Mouse (Mus musculus): ENCODE measurements around the gene Hagh. TPM values are rescaled to one million over a fixed set of nuclear protein-coding genes. Genes with fewer than 3 reads are reported as not detected.

The Hagh gene
- total and polyA plus RNA-seq, 2 experiments: 855 to 900 TPM

DNA sequence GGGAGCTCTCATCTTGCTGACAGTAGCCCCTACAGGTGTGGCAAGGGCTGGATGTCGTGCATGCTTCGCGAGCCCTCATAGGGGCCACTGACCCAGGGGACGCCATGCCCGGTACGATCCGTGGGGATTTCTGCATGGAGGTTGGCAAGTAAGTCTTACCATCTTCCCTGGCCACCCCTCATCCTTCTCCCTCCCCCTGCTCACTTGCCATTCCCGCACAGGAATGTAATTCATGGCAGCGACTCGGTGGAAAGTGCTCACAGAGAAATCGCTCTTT lies 57.0 kb downstream of the Hagh start:
- DNase-seq (ENCODE audit: extremely low read depth, low read depth, low spot score): no peak
- TF ChIP-seq CTCF (IDR thresholded peaks at IDR 0.05; ENCODE audit: low read depth, low read length) (no peak), POLR2A (IDR thresholded peaks at IDR 0.05; ENCODE audit: extremely low read depth, insufficient read depth, low read length) (no peak)
- H3K4me3 ChIP-seq (ENCODE audit: insufficient read depth, low read depth, low read length): peak overlapping the region; percentile 74
- peaks cover 7% of the 10 kb centered on the region; the same call in 1 of the 2 replicates for H3K36me3 ChIP-seq (ENCODE audit: control insufficient read depth, insufficient read depth, low read length)
- peak overlapping the region; percentile 78 for H3K9ac ChIP-seq (ENCODE audit: low read depth, low read length)
- WGBS: 25% methylated on average over 11 of the region's 11 CpGs
- peak overlapping the region; percentile 49 for H3K27ac ChIP-seq (replicated peaks; ENCODE audit: insufficient read depth, low read depth, low read length)
- H3K27me3 ChIP-seq (ENCODE audit: control insufficient read depth, insufficient read depth, low read length): no peaks in the 10 kb centered on the region
- H3K79me2 ChIP-seq (ENCODE audit: control insufficient read depth, insufficient read depth, low read length): peaks cover 14% of the 10 kb centered on the region; the same call in 1 of the 2 replicates
- H3K4me1 ChIP-seq (ENCODE audit: control insufficient read depth, insufficient read depth, low read length): peaks cover 20% of the 10 kb centered on the region

DNA sequence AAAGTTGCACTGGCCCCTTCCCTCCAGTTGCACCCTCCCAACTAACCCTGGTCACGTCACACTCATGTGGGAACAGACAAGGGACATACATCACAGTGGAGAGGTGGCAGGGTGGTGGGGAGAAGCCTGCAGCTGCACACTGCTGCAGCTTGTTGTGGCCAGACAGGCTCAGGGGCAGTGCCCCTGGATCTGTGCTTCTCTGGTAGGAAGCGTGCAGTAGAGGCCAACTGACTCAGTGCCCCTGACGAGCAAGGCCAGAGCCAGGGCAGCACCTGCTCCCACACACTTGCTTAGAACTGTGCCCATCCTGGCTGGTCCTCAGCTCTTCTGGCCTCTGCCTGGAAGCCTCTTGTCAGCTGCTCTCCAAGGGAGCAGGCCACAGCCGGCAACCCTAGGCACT lies 57.7 kb downstream of the Hagh start:
- TF ChIP-seq CTCF (IDR thresholded peaks at IDR 0.05; ENCODE audit: low read depth, low read length) (no peak), POLR2A (IDR thresholded peaks at IDR 0.05; ENCODE audit: extremely low read depth, insufficient read depth, low read length) (no peak)
- H3K27me3 ChIP-seq (ENCODE audit: control insufficient read depth, insufficient read depth, low read length): no peaks in the 10 kb centered on the region
- H3K4me3 ChIP-seq (ENCODE audit: insufficient read depth, low read depth, low read length): no peak overlapping the region
- peaks cover 20% of the 10 kb centered on the region for H3K4me1 ChIP-seq (ENCODE audit: control insufficient read depth, insufficient read depth, low read length)
- H3K36me3 ChIP-seq (ENCODE audit: control insufficient read depth, insufficient read depth, low read length): peaks cover 5% of the 10 kb centered on the region; the same call in 1 of the 2 replicates
- peaks cover 14% of the 10 kb centered on the region; the same call in 1 of the 2 replicates for H3K79me2 ChIP-seq (ENCODE audit: control insufficient read depth, insufficient read depth, low read length)
- H3K27ac ChIP-seq (replicated peaks; ENCODE audit: insufficient read depth, low read depth, low read length): no peak overlapping the region
- no peak for DNase-seq (ENCODE audit: extremely low read depth, low read depth, low spot score)
- 89% methylated on average over 4 of the region's 4 CpGs for WGBS
- no peak overlapping the region for H3K9ac ChIP-seq (ENCODE audit: low read depth, low read length)

DNA sequence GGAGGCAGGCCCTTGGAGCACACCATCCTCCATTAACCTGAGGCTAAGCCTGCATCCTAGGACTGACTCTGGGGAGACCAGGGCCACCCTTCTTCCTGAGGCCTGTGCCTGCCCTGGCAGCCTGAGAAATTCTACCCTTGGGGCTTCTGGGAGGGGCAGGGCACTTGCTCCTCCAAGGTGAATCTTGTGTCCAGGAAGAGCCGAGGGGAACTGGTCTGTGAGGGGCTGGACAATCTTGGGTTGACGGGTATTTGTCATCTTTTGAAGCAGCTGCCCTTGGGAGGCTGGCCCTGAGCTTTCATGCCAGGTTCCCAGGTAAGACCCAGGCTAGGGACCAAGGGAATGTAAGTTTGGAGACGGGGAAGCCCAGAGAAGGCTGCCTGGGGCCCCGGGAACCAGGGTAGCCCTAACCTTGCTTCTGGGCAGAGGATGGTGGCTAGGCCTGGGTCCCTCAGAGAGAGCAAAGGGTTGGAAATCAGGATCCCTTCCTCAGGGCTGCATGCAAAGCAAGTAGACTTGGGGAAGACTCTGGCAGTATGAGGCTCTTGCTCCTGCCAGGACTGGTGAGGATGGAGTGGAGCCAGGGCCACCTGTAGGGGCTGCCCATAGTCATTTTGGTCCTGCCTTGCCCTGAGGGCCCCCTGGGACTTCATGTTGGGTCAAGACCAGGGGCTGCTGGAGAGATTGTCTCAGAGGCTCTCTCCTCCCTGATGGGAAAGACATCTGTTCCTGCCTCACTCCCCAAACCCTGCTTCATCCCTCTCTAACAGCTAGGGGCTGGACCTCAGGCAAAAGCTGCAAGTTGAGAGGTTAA lies 58.3 kb downstream of the Hagh start:
- Histone ChIP-seq H3K36me3 (ENCODE audit: control insufficient read depth, insufficient read depth, low read length) (peaks cover 10% of the 10 kb centered on the region; the same call in 1 of the 2 replicates), H3K4me3 (ENCODE audit: insufficient read depth, low read depth, low read length) (no peak overlapping the region), H3K9ac (ENCODE audit: low read depth, low read length) (no peak overlapping the region), H3K27me3 (ENCODE audit: control insufficient read depth, insufficient read depth, low read length) (no peaks in the 10 kb centered on the region), H3K4me1 (ENCODE audit: control insufficient read depth, insufficient read depth, low read length) (peaks cover 20% of the 10 kb centered on the region), H3K79me2 (ENCODE audit: control insufficient read depth, insufficient read depth, low read length) (peaks cover 14% of the 10 kb centered on the region; the same call in 1 of the 2 replicates), H3K27ac (replicated peaks; ENCODE audit: insufficient read depth, low read depth, low read length) (no peak overlapping the region)
- TF ChIP-seq CTCF (IDR thresholded peaks at IDR 0.05; ENCODE audit: low read depth, low read length) (no peak), POLR2A (IDR thresholded peaks at IDR 0.05; ENCODE audit: extremely low read depth, insufficient read depth, low read length) (no peak)
- 89% methylated on average over 4 of the region's 4 CpGs for WGBS
- DNase-seq (ENCODE audit: extremely low read depth, low read depth, low spot score): no peak

DNA sequence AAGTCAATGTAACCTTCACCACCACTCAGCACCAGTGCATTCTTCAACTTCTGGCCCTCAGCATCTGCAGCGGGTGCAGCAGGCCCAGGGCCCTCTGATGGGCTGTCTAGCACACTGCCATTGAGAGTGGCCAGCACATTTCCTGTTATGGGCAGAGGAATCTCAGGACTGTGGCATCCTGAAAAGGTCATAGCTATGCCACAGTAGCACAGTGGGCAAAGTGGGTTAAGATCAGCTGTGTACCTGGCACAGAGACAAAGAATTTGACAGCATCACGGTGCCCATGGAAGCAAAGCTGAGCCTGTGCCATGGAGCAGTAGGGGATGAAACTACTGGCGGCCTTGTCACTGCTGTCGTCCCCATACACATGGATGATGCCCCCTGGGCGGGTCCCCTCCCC lies 59.2 kb downstream of the Hagh start:
- Histone ChIP-seq H3K27ac (replicated peaks; ENCODE audit: insufficient read depth, low read depth, low read length) (no peak overlapping the region), H3K79me2 (ENCODE audit: control insufficient read depth, insufficient read depth, low read length) (peaks cover 11% of the 10 kb centered on the region; the same call in 1 of the 2 replicates), H3K36me3 (ENCODE audit: control insufficient read depth, insufficient read depth, low read length) (peaks cover 17% of the 10 kb centered on the region), H3K9ac (ENCODE audit: low read depth, low read length) (no peak overlapping the region), H3K4me1 (ENCODE audit: control insufficient read depth, insufficient read depth, low read length) (peaks cover 14% of the 10 kb centered on the region), H3K4me3 (ENCODE audit: insufficient read depth, low read depth, low read length) (no peak overlapping the region), H3K27me3 (ENCODE audit: control insufficient read depth, insufficient read depth, low read length) (no peaks in the 10 kb centered on the region)
- no peak for DNase-seq (ENCODE audit: extremely low read depth, low read depth, low spot score)
- no peak for TF ChIP-seq POLR2A (IDR thresholded peaks at IDR 0.05; ENCODE audit: extremely low read depth, insufficient read depth, low read length)
- TF ChIP-seq CTCF (IDR thresholded peaks at IDR 0.05; ENCODE audit: low read depth, low read length): no peak
- 75% methylated on average over 5 of the region's 5 CpGs for WGBS

DNA sequence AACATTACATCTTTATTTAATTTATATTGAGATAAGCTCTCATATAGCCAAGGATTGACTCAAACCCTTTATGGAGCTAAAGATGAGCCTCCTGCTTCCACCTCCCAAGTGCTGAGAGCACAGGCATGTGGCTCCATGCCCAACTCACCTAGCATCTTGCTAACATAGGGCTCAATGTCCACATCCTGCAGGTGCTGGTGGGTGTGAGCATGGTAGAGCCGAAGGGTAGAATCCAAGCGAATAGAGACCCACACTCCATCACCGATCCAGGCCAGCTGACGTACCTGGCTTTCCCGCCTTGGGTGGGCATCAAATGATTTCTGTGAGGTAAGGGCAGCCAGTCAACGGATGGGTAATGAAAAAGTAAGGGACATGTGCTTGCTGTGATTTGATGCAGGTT lies 60.1 kb downstream of the Hagh start:
- H3K4me1 ChIP-seq (ENCODE audit: control insufficient read depth, insufficient read depth, low read length): peaks cover 11% of the 10 kb centered on the region

DNA sequence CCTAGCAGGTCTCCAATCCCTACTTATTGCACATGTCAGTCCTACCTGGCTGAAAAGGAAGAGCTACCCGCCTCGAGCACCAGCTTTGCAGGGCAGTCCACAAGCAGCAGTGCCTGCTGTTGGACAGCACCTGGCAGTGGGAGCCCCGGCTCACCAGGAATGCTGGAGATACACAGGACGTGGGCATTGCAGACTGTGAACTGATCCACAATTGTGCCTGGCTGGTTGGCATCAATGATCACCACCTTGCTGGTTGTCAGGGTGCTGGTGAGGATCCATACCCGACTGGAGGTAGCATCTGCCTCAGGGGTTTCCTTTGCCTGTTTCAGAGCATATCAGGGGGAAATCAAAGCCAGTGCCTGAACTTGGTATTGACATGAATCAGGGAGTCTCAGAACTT lies 62.2 kb downstream of the Hagh start:
- Histone ChIP-seq H3K27ac (replicated peaks; ENCODE audit: insufficient read depth, low read depth, low read length) (no peak overlapping the region), H3K9ac (ENCODE audit: low read depth, low read length) (no peak overlapping the region), H3K4me3 (ENCODE audit: insufficient read depth, low read depth, low read length) (no peak overlapping the region), H3K79me2 (ENCODE audit: control insufficient read depth, insufficient read depth, low read length) (no peaks in the 10 kb centered on the region), H3K4me1 (ENCODE audit: control insufficient read depth, insufficient read depth, low read length) (peaks cover 4% of the 10 kb centered on the region), H3K36me3 (ENCODE audit: control insufficient read depth, insufficient read depth, low read length) (peaks cover 29% of the 10 kb centered on the region), H3K27me3 (ENCODE audit: control insufficient read depth, insufficient read depth, low read length) (no peaks in the 10 kb centered on the region)
- 94% methylated on average over 5 of the region's 5 CpGs for WGBS
- TF ChIP-seq POLR2A (IDR thresholded peaks at IDR 0.05; ENCODE audit: extremely low read depth, insufficient read depth, low read length): no peak
- TF ChIP-seq CTCF (IDR thresholded peaks at IDR 0.05; ENCODE audit: low read depth, low read length): no peak
- DNase-seq (ENCODE audit: extremely low read depth, low read depth, low spot score): no peak

More for the DNA sequence above, 60.1 kb downstream of the Hagh start:
- H3K27ac ChIP-seq (replicated peaks; ENCODE audit: insufficient read depth, low read depth, low read length): no peak overlapping the region
- no peak for DNase-seq (ENCODE audit: extremely low read depth, low read depth, low spot score)
- TF ChIP-seq CTCF (IDR thresholded peaks at IDR 0.05; ENCODE audit: low read depth, low read length): no peak
- no peak for TF ChIP-seq POLR2A (IDR thresholded peaks at IDR 0.05; ENCODE audit: extremely low read depth, insufficient read depth, low read length)
- WGBS: 94% methylated on average over 6 of the region's 6 CpGs
- peaks cover 20% of the 10 kb centered on the region for H3K36me3 ChIP-seq (ENCODE audit: control insufficient read depth, insufficient read depth, low read length)
- no peak overlapping the region for H3K9ac ChIP-seq (ENCODE audit: low read depth, low read length)
- H3K4me3 ChIP-seq (ENCODE audit: insufficient read depth, low read depth, low read length): no peak overlapping the region
- peaks cover 9% of the 10 kb centered on the region; the same call in 1 of the 2 replicates for H3K79me2 ChIP-seq (ENCODE audit: control insufficient read depth, insufficient read depth, low read length)
- H3K27me3 ChIP-seq (ENCODE audit: control insufficient read depth, insufficient read depth, low read length): no peaks in the 10 kb centered on the region

All from liver, adult 2 months (tissue).